Mouse (Mus musculus) liver, adult 2 months (tissue): Measurements from ENCODE around the gene Olfr616. TPM values are rescaled to one million over a fixed set of nuclear protein-coding genes. Genes with fewer than 3 reads are reported as not detected.
"Not testable (repeated sequence)": the region's sequence is repeated elsewhere in the genome, so short reads cannot be mapped to it uniquely, and the experiment has no call there.

Experiments used
- DNase-seq: peaks from one replicate; pipeline ENCODE4 v3.0.0-alpha.2; 2011; ENCODE audit warnings: low read depth, low spot score; ENCODE audit errors: extremely low read depth
- H3K27ac ChIP-seq: fragments of 200-500 bp; replicated peaks from 2 replicates; pipeline ENCODE4 v1.5.1; 2012; ENCODE audit warnings: low read depth, mild to moderate bottlenecking, control low read depth, inconsistent platforms, low read length; ENCODE audit not compliant: insufficient read depth
- H3K27me3 ChIP-seq: fragments of 200-500 bp; 2 replicates; pipeline ENCODE4 v1.6.1; 2012; ENCODE audit warnings: mild to moderate bottlenecking, moderate library complexity, low read length, inconsistent platforms; ENCODE audit not compliant: control insufficient read depth, insufficient read depth
- H3K36me3 ChIP-seq: fragments of 200-500 bp; 2 replicates; pipeline ENCODE4 v1.6.1; 2012; ENCODE audit warnings: low read length, inconsistent platforms; ENCODE audit not compliant: control insufficient read depth, insufficient read depth
- H3K4me1 ChIP-seq: fragments of 200-500 bp; 2 replicates; pipeline ENCODE4 v1.6.1; 2011; ENCODE audit warnings: low read length; ENCODE audit not compliant: control insufficient read depth, insufficient read depth
- H3K4me3 ChIP-seq: fragments of 200-500 bp; 2 replicates; pipeline ENCODE4 v1.5.1; 2011; ENCODE audit warnings: low read depth, mild to moderate bottlenecking, control low read depth, low read length, moderate library complexity; ENCODE audit not compliant: insufficient read depth
- H3K79me2 ChIP-seq: fragments of 200-500 bp; 2 replicates; pipeline ENCODE4 v1.6.1; 2012; ENCODE audit warnings: inconsistent platforms, mild to moderate bottlenecking, low read length, moderate library complexity; ENCODE audit not compliant: control insufficient read depth, insufficient read depth
- H3K9ac ChIP-seq: fragments of 200-500 bp; 2 replicates; pipeline ENCODE4 v1.6.1; 2012; ENCODE audit warnings: low read depth, mild to moderate bottlenecking, control low read depth, inconsistent platforms, low read length
- CTCF ChIP-seq: fragments of 200-500 bp; IDR thresholded peaks from 2 replicates; pipeline ENCODE4 v1.5.1; 2011; ENCODE audit warnings: low read depth, low read length, control low read depth
- POLR2A ChIP-seq: fragments of 200-500 bp; IDR thresholded peaks from 2 replicates; pipeline ENCODE4 v1.6.1; 2011; ENCODE audit warnings: low read length, control low read depth; ENCODE audit not compliant: insufficient read depth; ENCODE audit errors: extremely low read depth
- WGBS: fragments of 180-500 bp; shearing (Covaris S2); methylation state at CpG from one replicate; pipeline ENCODE4 v1.1.7; 2018; 5-methylcytosine and 5-hydroxymethylcytosine counted together
- polyA plus RNA-seq: library from polyadenylated mRNA; depleted of rRNA; stranded (reverse); fragments of >200 nt; gene quantifications from 2 replicates; pipeline ENCODE4 v1.2.3, GENCODE M21; 2012; rRNA removed
- total RNA-seq: library from RNA; depleted of rRNA; stranded (reverse); fragments of >200 nt; gene quantifications from 2 replicates; pipeline ENCODE4 v1.2.3, GENCODE M21; 2014; rRNA removed

Olfr616 gene
- total and polyA plus RNA-seq, 2 experiments: not detected

DNA sequence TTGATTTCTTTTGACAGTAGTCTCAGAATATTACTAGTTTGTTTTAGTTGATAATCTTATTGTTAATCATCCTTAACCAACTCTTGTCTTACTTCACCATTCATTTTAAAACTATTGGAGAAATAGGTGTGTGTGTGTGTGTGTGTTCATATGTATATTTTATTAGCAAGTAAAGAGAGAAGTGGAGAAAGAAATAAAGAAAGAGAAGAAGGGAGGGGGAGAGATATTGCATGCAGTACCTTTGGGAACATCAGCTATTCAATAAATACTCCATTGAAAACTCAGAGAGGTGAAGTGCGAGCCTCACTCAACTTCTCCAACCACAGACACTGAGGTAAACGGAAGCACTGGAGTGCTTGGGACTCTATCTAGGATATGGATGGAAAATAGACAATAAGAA, 13.2 kb downstream of the Olfr616 start, which contains the start of gene Olfr615:
TSS of gene Olfr615 (plus strand) at position 301 of the 400 bp plus-strand sequence.
- H3K27me3 ChIP-seq: no peaks in the 10 kb centered on the region
- 74% methylated on average over 2 of the region's 2 CpGs for WGBS
- no peak for DNase-seq
- no peaks in the 10 kb centered on the region for H3K4me1 ChIP-seq
- H3K79me2 ChIP-seq: no peaks in the 10 kb centered on the region
- TF ChIP-seq CTCF (no peak), POLR2A (no peak)
- no peak within 1 kb of the TSS for H3K27ac ChIP-seq
- no peak within 1 kb of the TSS for H3K9ac ChIP-seq
- H3K36me3 ChIP-seq: no peaks in the 10 kb centered on the region
- H3K4me3 ChIP-seq: no peak within 1 kb of the TSS

DNA sequence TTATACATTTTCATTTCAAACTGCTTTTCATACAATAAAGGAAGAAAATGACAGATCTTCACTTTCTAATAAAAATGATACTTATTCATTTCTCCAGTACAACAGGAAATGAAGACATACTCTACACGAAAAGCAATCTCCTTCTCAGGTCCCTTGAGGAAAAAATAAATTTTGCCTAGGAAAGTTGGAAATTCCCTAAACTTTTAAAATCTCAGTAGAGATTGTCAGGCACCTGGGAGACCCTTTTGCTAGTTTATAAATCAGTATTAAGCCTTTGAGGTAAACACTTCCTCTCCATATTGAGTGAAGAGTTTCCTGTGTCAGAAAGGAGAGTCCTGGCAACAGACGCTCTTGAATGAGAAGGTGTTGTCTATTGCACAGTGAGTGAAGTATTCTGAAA, 21.2 kb downstream of the Olfr616 start, which contains the start of gene Olfr613:
TSS of gene Olfr613 (plus strand) at position 301 of the 400 bp plus-strand sequence.
- H3K4me3 ChIP-seq: no peak within 1 kb of the TSS
- H3K79me2 ChIP-seq: no peaks in the 10 kb centered on the region
- H3K9ac ChIP-seq: no peak within 1 kb of the TSS
- no peak for TF ChIP-seq CTCF
- no peak for TF ChIP-seq POLR2A
- H3K27me3 ChIP-seq: no peaks in the 10 kb centered on the region
- H3K36me3 ChIP-seq: no peaks in the 10 kb centered on the region
- H3K27ac ChIP-seq: no peak within 1 kb of the TSS
- H3K4me1 ChIP-seq: no peaks in the 10 kb centered on the region
- 78% methylated on average over 2 of the region's 2 CpGs for WGBS
- no peak for DNase-seq

DNA sequence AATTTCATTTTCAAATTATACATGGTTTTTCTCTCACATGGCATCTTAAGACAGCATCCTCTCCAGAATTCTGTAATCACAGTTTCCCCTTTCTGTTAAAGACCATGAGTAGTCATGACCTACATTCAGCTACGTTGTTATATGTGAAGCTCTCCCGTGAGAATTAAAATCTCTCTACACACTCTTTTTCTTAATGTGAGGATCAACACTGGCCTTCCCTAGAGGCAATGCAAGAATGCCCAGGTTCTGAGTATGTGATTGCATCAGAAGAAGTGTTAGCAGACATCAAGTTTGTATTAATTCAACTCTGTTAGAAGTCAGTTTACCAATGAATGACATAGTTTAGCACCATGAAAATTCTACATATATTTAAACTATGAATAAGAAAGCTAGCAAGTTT, 26.3 kb downstream of the Olfr616 start, which contains the start of gene Olfr612:
TSS of gene Olfr612 (minus strand) at position 101 of the 400 bp plus-strand sequence.
- H3K27ac ChIP-seq, DNase-seq, H3K4me1 ChIP-seq, H3K9ac ChIP-seq, H3K36me3 ChIP-seq, H3K27me3 ChIP-seq, H3K4me3 ChIP-seq, H3K79me2 ChIP-seq: not testable (repeated sequence)
- 75% methylated on average over 2 of the region's 2 CpGs for WGBS

- 47% methylated on average over 1 of the region's 1 CpGs for WGBS
- H3K9ac ChIP-seq, DNase-seq: not testable (repeated sequence)
Measured at GRCm38 (mm10) chr7:103520746-103521145, 48.2 kb downstream of the Olfr616 start, which contains the start of gene Olfr611. Gene Olfr611 (minus strand): TSS chr7:103520846.

More at GRCm38 (mm10) chr7:103520746-103521145, 48.2 kb downstream of the Olfr616 start, which contains the start of gene Olfr611:
- H3K4me1 ChIP-seq, H3K27ac ChIP-seq, H3K4me3 ChIP-seq, H3K79me2 ChIP-seq, H3K27me3 ChIP-seq, H3K36me3 ChIP-seq: not testable (repeated sequence)

Other genes with a start within 250 kb of the Olfr616 start
Only the 30 nearest of the 32 such genes appear.
- gene Olfr599, start 233.2 kb downstream of the Olfr616 start, total RNA-seq: not detected in 2 replicates
- not detected in 2 replicates for gene Olfr599, start 233.2 kb downstream of the Olfr616 start, polyA plus RNA-seq
- gene Olfr600, start 219.5 kb downstream of the Olfr616 start, total RNA-seq: not detected in 2 replicates
- gene Olfr600, start 219.5 kb downstream of the Olfr616 start, polyA plus RNA-seq: not detected in 2 replicates
- not detected in 2 replicates for gene Olfr601, start 206.5 kb downstream of the Olfr616 start, total RNA-seq
- not detected in 2 replicates for gene Olfr601, start 206.5 kb downstream of the Olfr616 start, polyA plus RNA-seq
- not detected in 2 replicates for gene Olfr603, start 183.0 kb downstream of the Olfr616 start, total RNA-seq
- gene Olfr603, start 183.0 kb downstream of the Olfr616 start, polyA plus RNA-seq: not detected in 2 replicates
- not detected in 2 replicates for gene Usp17lc, start 154.1 kb downstream of the Olfr616 start, total RNA-seq
- not detected in 2 replicates for gene Usp17lc, start 154.1 kb downstream of the Olfr616 start, polyA plus RNA-seq
- not detected in 2 replicates for gene Olfr605, start 123.7 kb downstream of the Olfr616 start, total RNA-seq
- not detected in 2 replicates for gene Olfr605, start 123.7 kb downstream of the Olfr616 start, polyA plus RNA-seq
- not detected in 2 replicates for gene Olfr606, start 120.1 kb downstream of the Olfr616 start, total RNA-seq
- gene Olfr606, start 120.1 kb downstream of the Olfr616 start, polyA plus RNA-seq: not detected in 2 replicates
- not detected in 2 replicates for gene Olfr607, start 105.0 kb downstream of the Olfr616 start, total RNA-seq
- gene Olfr607, start 105.0 kb downstream of the Olfr616 start, polyA plus RNA-seq: not detected in 2 replicates
- not detected in 2 replicates for gene Olfr608, start 99.3 kb downstream of the Olfr616 start, total RNA-seq
- gene Olfr608, start 99.3 kb downstream of the Olfr616 start, polyA plus RNA-seq: not detected in 2 replicates
- not detected in 2 replicates for gene Olfr609, start 71.1 kb downstream of the Olfr616 start, total RNA-seq
- not detected in 2 replicates for gene Olfr609, start 71.1 kb downstream of the Olfr616 start, polyA plus RNA-seq
- gene Olfr610, start 57.0 kb downstream of the Olfr616 start, total RNA-seq: not detected in 2 replicates
- not detected in 2 replicates for gene Olfr610, start 57.0 kb downstream of the Olfr616 start, polyA plus RNA-seq
- not detected in 2 replicates for gene Olfr611, start 48.3 kb downstream of the Olfr616 start, total RNA-seq
- not detected in 2 replicates for gene Olfr611, start 48.3 kb downstream of the Olfr616 start, polyA plus RNA-seq
- gene Olfr612, start 26.4 kb downstream of the Olfr616 start, total RNA-seq: not detected in 2 replicates
- not detected in 2 replicates for gene Olfr612, start 26.4 kb downstream of the Olfr616 start, polyA plus RNA-seq
- not detected in 2 replicates for gene Olfr613, start 21.1 kb downstream of the Olfr616 start, total RNA-seq
- gene Olfr613, start 21.1 kb downstream of the Olfr616 start, polyA plus RNA-seq: not detected in 2 replicates
- not detected in 2 replicates for gene Olfr615, start 13.1 kb downstream of the Olfr616 start, total RNA-seq
- not detected in 2 replicates for gene Olfr615, start 13.1 kb downstream of the Olfr616 start, polyA plus RNA-seq
- not detected in 2 replicates for gene Olfr617, start 3.9 kb upstream of the Olfr616 start, total RNA-seq
- gene Olfr617, start 3.9 kb upstream of the Olfr616 start, polyA plus RNA-seq: not detected in 2 replicates
- gene Olfr618, start 21.0 kb upstream of the Olfr616 start, total RNA-seq: not detected in 2 replicates
- gene Olfr618, start 21.0 kb upstream of the Olfr616 start, polyA plus RNA-seq: not detected in 2 replicates
- gene Olfr619, start 31.4 kb upstream of the Olfr616 start, total RNA-seq: not detected in 2 replicates
- not detected in 2 replicates for gene Olfr619, start 31.4 kb upstream of the Olfr616 start, polyA plus RNA-seq
- gene Olfr620, start 43.4 kb upstream of the Olfr616 start, total RNA-seq: not detected in 2 replicates
- not detected in 2 replicates for gene Olfr620, start 43.4 kb upstream of the Olfr616 start, polyA plus RNA-seq
- gene Olfr622, start 73.6 kb upstream of the Olfr616 start, total RNA-seq: not detected in 2 replicates
- not detected in 2 replicates for gene Olfr622, start 73.6 kb upstream of the Olfr616 start, polyA plus RNA-seq
- not detected in 2 replicates for gene Olfr623, start 94.6 kb upstream of the Olfr616 start, total RNA-seq
- not detected in 2 replicates for gene Olfr623, start 94.6 kb upstream of the Olfr616 start, polyA plus RNA-seq
- under 0.01 and 0.07 TPM in 2 replicates for gene Olfr624, start 102.0 kb upstream of the Olfr616 start, total RNA-seq
- not detected in 2 replicates for gene Olfr624, start 102.0 kb upstream of the Olfr616 start, polyA plus RNA-seq
- not detected in 2 replicates for gene Olfr625-ps1, start 113.6 kb upstream of the Olfr616 start, total RNA-seq
- gene Olfr625-ps1, start 113.6 kb upstream of the Olfr616 start, polyA plus RNA-seq: not detected in 2 replicates
- not detected in 2 replicates for gene Olfr243, start 145.5 kb upstream of the Olfr616 start, total RNA-seq
- gene Olfr243, start 145.5 kb upstream of the Olfr616 start, polyA plus RNA-seq: not detected in 2 replicates
- gene Olfr628, start 161.2 kb upstream of the Olfr616 start, total RNA-seq: not detected in 2 replicates
- gene Olfr628, start 161.2 kb upstream of the Olfr616 start, polyA plus RNA-seq: not detected in 2 replicates
- gene Olfr629, start 175.8 kb upstream of the Olfr616 start, total RNA-seq: not detected in 2 replicates
- not detected in 2 replicates for gene Olfr629, start 175.8 kb upstream of the Olfr616 start, polyA plus RNA-seq
- gene Olfr630, start 188.2 kb upstream of the Olfr616 start, total RNA-seq: not detected in 2 replicates
- gene Olfr630, start 188.2 kb upstream of the Olfr616 start, polyA plus RNA-seq: not detected in 2 replicates
- gene Olfr69, start 202.5 kb upstream of the Olfr616 start, total RNA-seq: not detected in 2 replicates
- not detected in 2 replicates for gene Olfr69, start 202.5 kb upstream of the Olfr616 start, polyA plus RNA-seq
- not detected in 2 replicates for gene Olfr68, start 210.6 kb upstream of the Olfr616 start, total RNA-seq
- gene Olfr68, start 210.6 kb upstream of the Olfr616 start, polyA plus RNA-seq: not detected in 2 replicates
- gene Olfr67, start 222.7 kb upstream of the Olfr616 start, total RNA-seq: not detected in 2 replicates
- gene Olfr67, start 222.7 kb upstream of the Olfr616 start, polyA plus RNA-seq: not detected in 2 replicates